Mouse (Mus musculus): Measurements from ENCODE around the gene Lrrc14b. TPM values are rescaled to one million over a fixed set of nuclear protein-coding genes. Genes with fewer than 3 reads are reported as not detected.

Gene Lrrc14b
- polyA plus RNA-seq, 1 experiment: not detected

- no peak for TF ChIP-seq CTCF (IDR thresholded peaks at IDR 0.05; ENCODE audit: control insufficient read depth, insufficient read depth, low read length)
- TF ChIP-seq POLR2A (IDR thresholded peaks at IDR 0.05; ENCODE audit: borderline replicate concordance, control insufficient read depth, low read depth, low read length): no peak
- H3K27ac ChIP-seq (ENCODE audit: control insufficient read depth, insufficient read depth, low read depth, low read length, poor library complexity): no peak overlapping the region
- H3K4me1 ChIP-seq (ENCODE audit: control insufficient read depth, insufficient read depth, low read length): no peaks in the 10 kb centered on the region; the same call in 1 of the 2 replicates
- WGBS: 75% methylated on average over 13 of the region's 13 CpGs
- no peak overlapping the region for H3K4me3 ChIP-seq (replicated peaks; ENCODE audit: control insufficient read depth, low read depth, low read length)
Observed at GRCm38 (mm10) chr13:74363176-74363858, 488 bp downstream of the Lrrc14b start.

DNA sequence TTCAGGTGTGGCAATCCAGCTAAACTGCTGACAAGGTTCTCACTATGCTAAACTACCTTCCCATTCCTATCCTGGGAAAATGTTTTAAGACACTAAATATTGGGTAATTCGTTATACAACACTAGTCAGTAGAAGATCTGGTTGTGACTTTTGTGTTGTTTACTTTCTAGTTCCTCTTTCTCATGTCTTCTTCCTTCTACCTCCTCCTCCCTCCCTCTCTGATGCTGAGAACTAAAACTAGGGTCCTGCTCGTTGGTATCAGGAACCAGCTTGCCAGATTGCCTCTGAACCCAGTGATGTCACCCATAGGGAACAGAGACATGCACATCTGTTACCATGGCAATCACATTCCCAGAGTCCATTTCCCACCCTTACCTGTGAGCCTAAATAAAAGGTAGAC is 1.6 kb downstream of the Lrrc14b start:
- H3K4me1 ChIP-seq (ENCODE audit: control insufficient read depth, insufficient read depth, low read length): no peaks in the 10 kb centered on the region; the same call in 1 of the 2 replicates
- no peak overlapping the region for H3K4me3 ChIP-seq (replicated peaks; ENCODE audit: control insufficient read depth, low read depth, low read length)
- H3K27ac ChIP-seq (ENCODE audit: control insufficient read depth, insufficient read depth, low read depth, low read length, poor library complexity): no peak overlapping the region
- 22% methylated on average over 2 of the region's 2 CpGs for WGBS
- no peak for TF ChIP-seq CTCF (IDR thresholded peaks at IDR 0.05; ENCODE audit: control insufficient read depth, insufficient read depth, low read length)
- TF ChIP-seq POLR2A (IDR thresholded peaks at IDR 0.05; ENCODE audit: borderline replicate concordance, control insufficient read depth, low read depth, low read length): no peak

DNA sequence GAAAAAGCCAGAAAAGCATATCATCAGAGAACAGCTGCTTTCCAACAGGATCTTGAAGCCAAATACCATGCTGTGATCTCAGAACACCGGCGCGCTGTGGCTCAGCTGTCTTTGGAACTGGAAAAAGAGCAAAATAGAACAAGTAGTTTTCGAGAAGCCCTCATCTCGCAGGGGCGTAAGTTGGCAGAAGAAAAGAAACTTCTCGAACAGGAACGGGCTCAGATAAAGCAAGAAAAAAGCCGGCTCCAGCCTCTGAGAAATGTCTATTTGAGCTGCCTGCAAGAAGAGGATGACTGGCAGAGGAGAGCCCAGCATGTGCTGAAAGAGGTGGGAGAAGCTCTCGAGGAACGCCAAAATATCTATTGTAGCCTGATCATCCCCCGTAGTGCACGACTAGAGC is 7.3 kb downstream of the Lrrc14b start:
- Histone ChIP-seq H3K27ac (ENCODE audit: control insufficient read depth, insufficient read depth, low read depth, low read length, poor library complexity) (no peak overlapping the region), H3K4me1 (ENCODE audit: control insufficient read depth, insufficient read depth, low read length) (no peaks in the 10 kb centered on the region), H3K4me3 (replicated peaks; ENCODE audit: control insufficient read depth, low read depth, low read length) (no peak overlapping the region)
- TF ChIP-seq POLR2A (IDR thresholded peaks at IDR 0.05; ENCODE audit: borderline replicate concordance, control insufficient read depth, low read depth, low read length) (no peak), CTCF (IDR thresholded peaks at IDR 0.05; ENCODE audit: control insufficient read depth, insufficient read depth, low read length) (no peak)
- 93% methylated on average over 13 of the region's 13 CpGs for WGBS

GRCm38 (mm10) chr13:74350435-74350906 is 13.3 kb downstream of the Lrrc14b start:
- TF ChIP-seq POLR2A (IDR thresholded peaks at IDR 0.05; ENCODE audit: borderline replicate concordance, control insufficient read depth, low read depth, low read length) (no peak), CTCF (IDR thresholded peaks at IDR 0.05; ENCODE audit: control insufficient read depth, insufficient read depth, low read length) (no peak)
- Histone ChIP-seq H3K27ac (ENCODE audit: control insufficient read depth, insufficient read depth, low read depth, low read length, poor library complexity) (peak overlapping the region; percentile 93; the same call in 1 of the 2 replicates), H3K4me3 (replicated peaks; ENCODE audit: control insufficient read depth, low read depth, low read length) (peak overlapping the region; percentile 95), H3K4me1 (ENCODE audit: control insufficient read depth, insufficient read depth, low read length) (no peaks in the 10 kb centered on the region)
- WGBS: 2% methylated on average over 15 of the region's 15 CpGs

DNA sequence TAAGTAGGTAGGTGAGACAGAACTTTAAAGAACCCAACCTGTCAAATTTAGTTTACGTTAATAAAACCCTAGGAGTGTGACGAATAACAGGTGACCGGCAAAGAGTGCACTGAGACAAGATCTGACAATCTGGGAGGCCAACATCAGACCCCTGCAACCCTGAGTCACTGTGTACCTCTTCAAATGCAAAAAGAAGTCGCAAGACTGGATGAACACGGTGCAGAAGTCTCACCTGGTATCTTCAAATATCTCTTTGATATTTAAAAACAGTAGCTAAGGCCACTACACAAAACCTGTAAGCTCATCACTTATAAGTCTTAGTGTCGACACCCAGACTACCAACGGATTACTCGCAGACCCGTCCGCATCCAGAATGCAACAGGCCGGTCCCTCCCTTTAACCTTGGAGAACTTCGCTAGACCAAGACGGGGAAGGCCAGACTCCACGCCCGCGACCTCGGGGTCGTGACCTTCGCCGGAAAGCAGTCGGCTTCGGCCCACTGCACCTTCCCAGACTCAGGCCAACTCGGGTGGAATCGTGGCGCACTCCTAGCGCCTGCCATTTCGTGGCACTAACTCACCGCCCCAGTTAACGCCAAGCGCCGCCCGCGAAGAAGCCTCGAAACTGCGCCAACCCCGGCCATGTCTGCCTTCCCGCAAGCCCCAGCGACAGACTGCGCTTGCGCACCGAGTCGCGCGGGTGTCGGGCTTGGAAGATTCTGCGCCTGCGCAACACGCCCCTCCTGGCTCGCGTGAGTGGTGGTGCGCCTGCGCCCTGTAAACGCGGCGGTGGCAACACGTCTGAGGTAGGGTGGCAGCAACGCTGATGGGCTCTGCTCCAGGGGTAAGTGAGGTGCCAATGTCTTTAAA is 14.0 kb downstream of the Lrrc14b start, which contains the start of the genes Sdha and Ccdc127:
Sdha (minus strand) TSS at position 715 of the 869 bp plus-strand sequence.
Ccdc127 (plus strand) TSS at position 744 of the 869 bp plus-strand sequence.
- TF ChIP-seq POLR2A (IDR thresholded peaks at IDR 0.05; ENCODE audit: borderline replicate concordance, control insufficient read depth, low read depth, low read length): peak; percentile 93
- TF ChIP-seq CTCF (IDR thresholded peaks at IDR 0.05; ENCODE audit: control insufficient read depth, insufficient read depth, low read length): no peak
- WGBS: under 1% methylated on average over 57 of the region's 57 CpGs
- no peaks in the 10 kb centered on the region for H3K4me1 ChIP-seq (ENCODE audit: control insufficient read depth, insufficient read depth, low read length)

GRCm38 (mm10) chr13:74341036-74341435 is 22.8 kb downstream of the Lrrc14b start:
- H3K4me3 ChIP-seq (replicated peaks; ENCODE audit: control insufficient read depth, low read depth, low read length): no peak overlapping the region
- no peak for TF ChIP-seq POLR2A (IDR thresholded peaks at IDR 0.05; ENCODE audit: borderline replicate concordance, control insufficient read depth, low read depth, low read length)
- TF ChIP-seq CTCF (IDR thresholded peaks at IDR 0.05; ENCODE audit: control insufficient read depth, insufficient read depth, low read length): no peak
- WGBS: 43% methylated on average over 3 of the region's 3 CpGs
- no peaks in the 10 kb centered on the region for H3K4me1 ChIP-seq (ENCODE audit: control insufficient read depth, insufficient read depth, low read length)
- no peak overlapping the region for H3K27ac ChIP-seq (ENCODE audit: control insufficient read depth, insufficient read depth, low read depth, low read length, poor library complexity)

More for the DNA sequence above, 14.0 kb downstream of the Lrrc14b start, which contains the start of the genes Sdha and Ccdc127:
- Histone ChIP-seq H3K27ac (ENCODE audit: control insufficient read depth, insufficient read depth, low read depth, low read length, poor library complexity) (peak within 1 kb of the TSS; percentile 93), H3K4me3 (replicated peaks; ENCODE audit: control insufficient read depth, low read depth, low read length) (peak within 1 kb of the TSS; percentile 95)

- no peak for TF ChIP-seq CTCF (IDR thresholded peaks at IDR 0.05; ENCODE audit: control insufficient read depth, insufficient read depth, low read length)
- no peak for TF ChIP-seq POLR2A (IDR thresholded peaks at IDR 0.05; ENCODE audit: borderline replicate concordance, control insufficient read depth, low read depth, low read length)
- no peak overlapping the region for H3K4me3 ChIP-seq (replicated peaks; ENCODE audit: control insufficient read depth, low read depth, low read length)
- no peak overlapping the region for H3K27ac ChIP-seq (ENCODE audit: control insufficient read depth, insufficient read depth, low read depth, low read length, poor library complexity)
- no peaks in the 10 kb centered on the region for H3K4me1 ChIP-seq (ENCODE audit: control insufficient read depth, insufficient read depth, low read length)
Observed at GRCm38 (mm10) chr13:74329321-74329720, 34.5 kb downstream of the Lrrc14b start.
